Mouse (Mus musculus) adrenal gland, adult 8-10 months (tissue): ENCODE data around the gene Klhl36. TPM values are rescaled to one million over a fixed set of nuclear protein-coding genes. Genes with fewer than 3 reads are reported as not detected.

Source experiments
- total RNA-seq, 4 experiments: library from RNA; stranded (reverse); gene quantifications; 2 replicates each; pipeline ENCODE4 v1.2.4; 2022

Klhl36 gene
- total RNA-seq, 4 experiments from 2014 or later, result 8.4 to 13.8 (median 11.8) TPM

Other genes starting within 250 kb of the Klhl36 start
- not detected for gene Adad2, start 249.5 kb upstream of the Klhl36 start, total RNA-seq
- 1 to 10 TPM in 2 of 4 experiments, under 1 TPM in 2; 0.58 to 1.5 (median 1.2) TPM for gene Kcng4, start 226.6 kb upstream of the Klhl36 start, total RNA-seq
- 10 to 100 TPM in 3 of 4 experiments, 1 to 10 TPM in 1; 9.0 to 14.0 (median 12.8) TPM for gene Wfdc1, start 195.9 kb upstream of the Klhl36 start, total RNA-seq
- under 1 TPM in 3 of 4 experiments, not detected in 1; 0.35 to 0.38 (median 0.38) TPM for gene Atp2c2, start 162.3 kb upstream of the Klhl36 start, total RNA-seq
- 10 to 100 TPM; 16.1 to 18.1 (median 17.1) TPM for gene Tldc1, start 83.8 kb upstream of the Klhl36 start, total RNA-seq
- 10 to 100 TPM; 38.1 to 64.0 (median 54.4) TPM for gene Cotl1, start 21.7 kb upstream of the Klhl36 start, total RNA-seq
- gene Usp10, start 48.1 kb downstream of the Klhl36 start, total RNA-seq, result 100 to 1,000 TPM in 3 of 4 experiments, 10 to 100 TPM in 1; 88.6 to 130 (median 113) TPM
- 10 to 100 TPM in 1 of 4 experiments, 1 to 10 TPM in 3; 1.7 to 16.9 (median 5.8) TPM for gene Gm20388, start 48.6 kb downstream of the Klhl36 start, total RNA-seq
- 10 to 100 TPM in 2 of 4 experiments, 1 to 10 TPM in 2; 7.4 to 14.4 (median 10.5) TPM for gene Crispld2, start 130.2 kb downstream of the Klhl36 start, total RNA-seq
- gene Zdhhc7, start 239.2 kb downstream of the Klhl36 start, total RNA-seq, result 10 to 100 TPM; 50.1 to 70.1 (median 55.6) TPM